Mouse (Mus musculus) granulocyte monocyte progenitor cell, adult 5-6 weeks (primary cell): ENCODE measurements at regions not wholly inside any gene's neighbourhood (a gene's known extent, or its start where the extent isn't known, plus 50 kb on each side); places are given as distances from the start of the nearest gene placed in this dataset.

ENCODE experiments used
- ATAC-seq: replicated peaks from 2 replicates; pipeline ENCODE4 v1.8.0; 2016; ENCODE audit warnings: mild to moderate bottlenecking, moderate TSS enrichment, inconsistent platforms; ENCODE audit not compliant: poor library complexity, severe bottlenecking

GRCm38 (mm10) chr8:26888050-26888449 is 89.1 kb upstream of the Zfp703 start:
- ATAC-seq, result peak; percentile 76

GRCm38 (mm10) chr8:26891881-26892280 is 85.2 kb upstream of the Zfp703 start:
- ATAC-seq, result no peak

GRCm38 (mm10) chr8:26892380-26892779 is 84.7 kb upstream of the Zfp703 start:
- no peak for ATAC-seq

GRCm38 (mm10) chr8:26895867-26896266 is 81.3 kb upstream of the Zfp703 start:
- ATAC-seq, result peak; percentile 67

GRCm38 (mm10) chr8:26903289-26903688 is 73.8 kb upstream of the Zfp703 start:
- ATAC-seq, result no peak

- no peak for ATAC-seq
These were observed 70.9 kb upstream of the Zfp703 start for GRCm38 (mm10) chr8:26906257-26906656.

- ATAC-seq, result peak; percentile 59
These were observed 69.6 kb upstream of the Zfp703 start for GRCm38 (mm10) chr8:26907347-26908170.

- no peak for ATAC-seq
These were observed 66.9 kb upstream of the Zfp703 start for GRCm38 (mm10) chr8:26910186-26910585.

- no peak for ATAC-seq
These were observed 63.3 kb upstream of the Zfp703 start for GRCm38 (mm10) chr8:26913562-26914529.

- ATAC-seq, result no peak
These were observed 61.4 kb upstream of the Zfp703 start for GRCm38 (mm10) chr8:26915731-26916130.

GRCm38 (mm10) chr8:26921531-26922177 is 55.5 kb upstream of the Zfp703 start:
- no peak for ATAC-seq

GRCm38 (mm10) chr8:26922178-26922540 is 55.0 kb upstream of the Zfp703 start:
- ATAC-seq, result no peak

GRCm38 (mm10) chr8:26923166-26923565 is 54.0 kb upstream of the Zfp703 start:
- ATAC-seq, result no peak
